Mouse (Mus musculus): ENCODE measurements around the gene S100a7a.

The S100a7a gene

GRCm38 (mm10) chr3:90653717-90654116, at the start of gene S100a7a:
Gene S100a7a (plus strand): TSS chr3:90654017.
- no peak for DNase-seq (ENCODE audit: low spot score)

GRCm38 (mm10) chr3:90604416-90604815, 49.4 kb upstream of the S100a7a start:
- no peak for DNase-seq (ENCODE audit: low spot score)

- no peak for DNase-seq (ENCODE audit: low spot score)
Observed at GRCm38 (mm10) chr3:90605049-90605448, 48.8 kb upstream of the S100a7a start.

- DNase-seq (ENCODE audit: low spot score): no peak
Observed at GRCm38 (mm10) chr3:90605736-90606135, 48.1 kb upstream of the S100a7a start.

GRCm38 (mm10) chr3:90606185-90606584, 47.6 kb upstream of the S100a7a start:
- no peak for DNase-seq (ENCODE audit: low spot score)

- DNase-seq (ENCODE audit: low spot score): no peak
Observed at GRCm38 (mm10) chr3:90607361-90607760, 46.5 kb upstream of the S100a7a start.

GRCm38 (mm10) chr3:90608223-90608622, 45.6 kb upstream of the S100a7a start, which contains the start of gene S100a5:
Gene S100a5 (plus strand): TSS chr3:90608523.
- no peak for DNase-seq (ENCODE audit: low spot score)

GRCm38 (mm10) chr3:90609102-90609501, 44.7 kb upstream of the S100a7a start:
- no peak for DNase-seq (ENCODE audit: low spot score)

- DNase-seq (ENCODE audit: low spot score): no peak
Observed at GRCm38 (mm10) chr3:90611494-90611893, 42.3 kb upstream of the S100a7a start.

- DNase-seq (ENCODE audit: low spot score): no peak
Observed at GRCm38 (mm10) chr3:90612061-90612460, 41.8 kb upstream of the S100a7a start.

GRCm38 (mm10) chr3:90612728-90613291, 41.0 kb upstream of the S100a7a start, which contains the start of gene S100a6:
Gene S100a6 (plus strand): TSS chr3:90612882.
- peak; percentile 57 for DNase-seq (ENCODE audit: low spot score)

GRCm38 (mm10) chr3:90613461-90614147, 40.2 kb upstream of the S100a7a start:
- no peak for DNase-seq (ENCODE audit: low spot score)

GRCm38 (mm10) chr3:90614148-90614530, 39.7 kb upstream of the S100a7a start:
- DNase-seq (ENCODE audit: low spot score): no peak

GRCm38 (mm10) chr3:90614611-90615251, 39.1 kb upstream of the S100a7a start:
- no peak for DNase-seq (ENCODE audit: low spot score)

GRCm38 (mm10) chr3:90615415-90615814, 38.4 kb upstream of the S100a7a start:
- DNase-seq (ENCODE audit: low spot score): no peak

GRCm38 (mm10) chr3:90615911-90616310, 37.9 kb upstream of the S100a7a start:
- no peak for DNase-seq (ENCODE audit: low spot score)

- no peak for DNase-seq (ENCODE audit: low spot score)
Observed at GRCm38 (mm10) chr3:90617586-90617985, 36.2 kb upstream of the S100a7a start.

- no peak for DNase-seq (ENCODE audit: low spot score)
Observed at GRCm38 (mm10) chr3:90621552-90621951, 32.3 kb upstream of the S100a7a start.

GRCm38 (mm10) chr3:90623435-90624071, 30.3 kb upstream of the S100a7a start:
- DNase-seq (ENCODE audit: low spot score): no peak

GRCm38 (mm10) chr3:90625496-90625895, 28.3 kb upstream of the S100a7a start:
- no peak for DNase-seq (ENCODE audit: low spot score)

GRCm38 (mm10) chr3:90626266-90627021, 27.4 kb upstream of the S100a7a start:
- DNase-seq (ENCODE audit: low spot score): no peak

- DNase-seq (ENCODE audit: low spot score): no peak
Observed at GRCm38 (mm10) chr3:90627366-90627765, 26.5 kb upstream of the S100a7a start.
